Mouse (Mus musculus) mouse embryonic stem cell (cell line): ENCODE measurements around the gene Tut7.
"Not testable (repeated sequence)": the region's sequence is repeated elsewhere in the genome, so short reads cannot be mapped to it uniquely, and the experiment has no call there.

Experiments used
- in situ Hi-C, 2 experiments: fragments of 300-500 bp; cut with MboI; formaldehyde crosslinking; loops; 1 replicate in 1 of 2; 3 replicates in 1 of 2; pipeline ENCODE4 v1.14.3; 2019 to 2020; ENCODE audit warnings: low sequenced_read_pairs in 2 of 2, low pct_unique_long_range_greater_than_20kb in 1 of 2, mixed read lengths in 1 of 2; ENCODE audit not compliant: unreplicated experiment in 1 of 2

Gene Tut7

GRCm38 (mm10) chr13:59822507-59823462 is at the start of gene Tut7:
Gene Tut7, minus strand, starts transcription at chr13:59823147.
- in situ Hi-C loops, result no loop called here

GRCm38 (mm10) chr13:59872446-59872845 is 49.5 kb upstream of the Tut7 start:
- in situ Hi-C loops, result no loop called here

GRCm38 (mm10) chr13:59870004-59870403 is 47.1 kb upstream of the Tut7 start:
- in situ Hi-C loops, result no loop called here

- in situ Hi-C loops, result no loop called here
Observed at GRCm38 (mm10) chr13:59868011-59868649, 45.2 kb upstream of the Tut7 start.

GRCm38 (mm10) chr13:59867103-59867502 is 44.2 kb upstream of the Tut7 start:
- in situ Hi-C loops, result no loop called here

- in situ Hi-C loops, result no loop called here
Observed at GRCm38 (mm10) chr13:59859515-59859914, 36.6 kb upstream of the Tut7 start.

GRCm38 (mm10) chr13:59856286-59857070 is 33.5 kb upstream of the Tut7 start:
- in situ Hi-C loops, result no loop called here

- in situ Hi-C loops, result no loop called here
Observed at GRCm38 (mm10) chr13:59853471-59853870, 30.5 kb upstream of the Tut7 start.

- in situ Hi-C loops, result no loop called here
Observed at GRCm38 (mm10) chr13:59850373-59850772, 27.4 kb upstream of the Tut7 start.

GRCm38 (mm10) chr13:59844661-59845060 is 21.7 kb upstream of the Tut7 start:
- in situ Hi-C loops, result no loop called here

- in situ Hi-C loops, result no loop called here
Observed at GRCm38 (mm10) chr13:59843976-59844375, 21.0 kb upstream of the Tut7 start.

GRCm38 (mm10) chr13:59842226-59843210 is 19.6 kb upstream of the Tut7 start:
- in situ Hi-C loops, result no loop called here

- in situ Hi-C loops, result not testable (repeated sequence)
Observed at GRCm38 (mm10) chr13:59841761-59842160, 18.8 kb upstream of the Tut7 start.

GRCm38 (mm10) chr13:59840429-59841169 is 17.7 kb upstream of the Tut7 start:
- in situ Hi-C loops, result no loop called here

GRCm38 (mm10) chr13:59839356-59839755 is 16.4 kb upstream of the Tut7 start:
- in situ Hi-C loops, result no loop called here

GRCm38 (mm10) chr13:59838464-59838863 is 15.5 kb upstream of the Tut7 start:
- in situ Hi-C loops, result no loop called here

GRCm38 (mm10) chr13:59836811-59837210 is 13.9 kb upstream of the Tut7 start:
- in situ Hi-C loops, result no loop called here
